Comparison of ENCODE assay signal across 12 mouse cellular contexts in the genomic region with DNA sequence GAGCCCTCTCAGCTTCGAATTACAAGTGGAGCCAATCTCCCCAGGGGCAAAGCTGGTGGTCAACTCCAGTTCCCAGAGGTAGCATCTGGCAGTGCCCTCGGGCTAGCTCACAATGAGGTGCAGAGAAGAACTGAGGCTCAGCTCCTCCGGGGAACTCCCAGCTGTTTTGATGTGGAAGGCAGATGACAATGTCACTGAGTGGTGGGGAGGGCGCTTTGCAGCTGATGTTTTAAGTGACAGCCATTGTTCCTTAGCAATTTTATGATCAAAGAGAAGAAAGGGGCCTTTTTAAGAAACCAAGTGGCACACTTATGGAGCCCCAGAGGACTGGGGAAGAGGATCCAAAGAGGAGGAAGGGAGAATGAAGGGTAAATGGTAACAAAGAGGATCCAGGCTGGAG. TPM values are rescaled to one million over a fixed set of nuclear protein-coding genes. Genes with fewer than 3 reads are reported as not detected.
A peak's percentile ranks its signal among the peaks of the same experiment; 100 is the strongest.
DNase-seq lines count a peak whose midpoint lies in the region; ATAC-seq and TF ChIP-seq lines count a peak whose summit lies in the region.
"Had no signal": no experiment of that assay in that cellular context is flagged by ENCODE, and none has a peak within 500 bp of the region (broad histone marks: within the 10 kb centered on the region; RNA-seq: fewer than 3 reads in every experiment).

No protein-coding gene starts in this region.

- ATAC-seq in forebrain, embryonic 14.5 days: no peak
- ATAC-seq in forebrain, embryonic 12.5 days (ENCODE audit: low FRiP score): no peak
- no peak for ATAC-seq in hindbrain, embryonic 12.5 days (ENCODE audit: low FRiP score)
- ATAC-seq in hindbrain, embryonic 13.5 days (ENCODE audit: low FRiP score): no peak
- no peak for ATAC-seq in midbrain, embryonic 14.5 days (ENCODE audit: low FRiP score, low TSS enrichment)
- no peak for ATAC-seq in midbrain, postnatal 0 days (ENCODE audit: low FRiP score)

- H3K9ac ChIP-seq in forebrain, embryonic 14.5 days (ENCODE audit: low read length): no peak overlapping the region
- no peak overlapping the region for H3K9ac ChIP-seq in forebrain, embryonic 12.5 days
- no peak overlapping the region for H3K9ac ChIP-seq in hindbrain, embryonic 12.5 days
- no peak overlapping the region for H3K9ac ChIP-seq in hindbrain, embryonic 13.5 days
- no peak overlapping the region for H3K9ac ChIP-seq in midbrain, embryonic 14.5 days (replicated peaks; ENCODE audit: low read length)
- H3K9ac ChIP-seq in midbrain, postnatal 0 days (replicated peaks; ENCODE audit: low read length, poor library complexity, severe bottlenecking): no peak overlapping the region
- H3K9ac ChIP-seq: embryonic facial prominence, embryonic 15.5 days; liver, embryonic 13.5 days had no signal

- peaks cover 15% of the 10 kb centered on the region for H3K4me1 ChIP-seq in forebrain, embryonic 14.5 days (ENCODE audit: control insufficient read depth, insufficient read depth, low read length)
- H3K4me1 ChIP-seq in forebrain, embryonic 12.5 days: peaks cover 34% of the 10 kb centered on the region
- H3K4me1 ChIP-seq in hindbrain, embryonic 12.5 days: peaks cover 32% of the 10 kb centered on the region
- peaks cover 55% of the 10 kb centered on the region for H3K4me1 ChIP-seq in hindbrain, embryonic 13.5 days (replicated peaks)
- H3K4me1 ChIP-seq in midbrain, embryonic 14.5 days (ENCODE audit: control insufficient read depth, insufficient read depth, low read length): peaks cover 20% of the 10 kb centered on the region
- peaks cover 27% of the 10 kb centered on the region for H3K4me1 ChIP-seq in midbrain, embryonic 10.5 days
- peaks cover 15% of the 10 kb centered on the region for H3K4me1 ChIP-seq in midbrain, postnatal 0 days (ENCODE audit: insufficient read depth, low read length)
- H3K4me1 ChIP-seq: liver, embryonic 13.5 days had no signal

- TF ChIP-seq CTCF in midbrain, postnatal 0 days (IDR thresholded peaks at IDR 0.05): no peak

- no peak overlapping the region for H3K4me3 ChIP-seq in forebrain, embryonic 14.5 days (ENCODE audit: low read depth, low read length)
- no peak overlapping the region for H3K4me3 ChIP-seq in forebrain, embryonic 12.5 days (replicated peaks)
- H3K4me3 ChIP-seq in hindbrain, embryonic 12.5 days: no peak overlapping the region
- no peak overlapping the region for H3K4me3 ChIP-seq in hindbrain, embryonic 13.5 days
- H3K4me3 ChIP-seq in midbrain, embryonic 14.5 days (replicated peaks; ENCODE audit: low read depth, low read length): no peak overlapping the region
- no peak overlapping the region for H3K4me3 ChIP-seq in midbrain, embryonic 10.5 days
- H3K4me3 ChIP-seq in midbrain, postnatal 0 days (ENCODE audit: low read depth, low read length): no peak overlapping the region
- H3K4me3 ChIP-seq: embryonic facial prominence, embryonic 15.5 days; liver, embryonic 13.5 days had no signal

- DNase-seq in forebrain, embryonic 14.5 days (ENCODE audit: low spot score): peak; percentile 44
- DNase-seq in midbrain, embryonic 14.5 days: peak; percentile 42
- no peak for DNase-seq in midbrain, embryonic 10.5 days (ENCODE audit: low spot score)
- DNase-seq in midbrain, postnatal 0 days (ENCODE audit: low spot score): no peak
- DNase-seq in thymus, postnatal 4 days: no peak
- DNase-seq: cerebellum, postnatal 36 days; liver, embryonic 13.5 days; thymus, adult 18-20 months had no signal

- no peaks in the 10 kb centered on the region for H3K36me3 ChIP-seq in forebrain, embryonic 14.5 days (ENCODE audit: control insufficient read depth, insufficient read depth, low read length)
- H3K36me3 ChIP-seq in forebrain, embryonic 12.5 days (replicated peaks): no peaks in the 10 kb centered on the region
- no peaks in the 10 kb centered on the region for H3K36me3 ChIP-seq in hindbrain, embryonic 12.5 days
- no peaks in the 10 kb centered on the region for H3K36me3 ChIP-seq in hindbrain, embryonic 13.5 days
- no peaks in the 10 kb centered on the region for H3K36me3 ChIP-seq in midbrain, embryonic 14.5 days (ENCODE audit: control insufficient read depth, insufficient read depth, low read length)
- H3K36me3 ChIP-seq in midbrain, embryonic 10.5 days: no peaks in the 10 kb centered on the region
- no peaks in the 10 kb centered on the region for H3K36me3 ChIP-seq in midbrain, postnatal 0 days (ENCODE audit: insufficient read depth, low read length)
- H3K36me3 ChIP-seq: embryonic facial prominence, embryonic 15.5 days; liver, embryonic 13.5 days had no signal

- H3K27me3 ChIP-seq in forebrain, embryonic 14.5 days (replicated peaks; ENCODE audit: control insufficient read depth, insufficient read depth, low read length): no peaks in the 10 kb centered on the region
- H3K27me3 ChIP-seq in forebrain, embryonic 12.5 days: 0 out of 2 replicates have a peak, but pooled peaks cover 7% of the 10 kb centered on the region
- H3K27me3 ChIP-seq in hindbrain, embryonic 12.5 days: peaks cover 4% of the 10 kb centered on the region; the same call in 1 of the 2 replicates
- H3K27me3 ChIP-seq in hindbrain, embryonic 13.5 days: no peaks in the 10 kb centered on the region
- H3K27me3 ChIP-seq in midbrain, embryonic 14.5 days (ENCODE audit: control insufficient read depth, insufficient read depth, low read length): no peaks in the 10 kb centered on the region
- no peaks in the 10 kb centered on the region for H3K27me3 ChIP-seq in midbrain, embryonic 10.5 days (ENCODE audit: low read depth, poor library complexity, severe bottlenecking)
- no peaks in the 10 kb centered on the region for H3K27me3 ChIP-seq in midbrain, postnatal 0 days (ENCODE audit: insufficient read depth, low read length)
- H3K27me3 ChIP-seq: embryonic facial prominence, embryonic 15.5 days; liver, embryonic 13.5 days had no signal

- H3K9me3 ChIP-seq in forebrain, embryonic 14.5 days (replicated peaks; ENCODE audit: control insufficient read depth, low read length): no peaks in the 10 kb centered on the region; the same call in 1 of the 2 replicates
- H3K9me3 ChIP-seq in forebrain, embryonic 12.5 days: peaks cover 6% of the 10 kb centered on the region; the same call in 1 of the 2 replicates
- H3K9me3 ChIP-seq in hindbrain, embryonic 12.5 days (replicated peaks): no peaks in the 10 kb centered on the region
- no peaks in the 10 kb centered on the region for H3K9me3 ChIP-seq in hindbrain, embryonic 13.5 days
- H3K9me3 ChIP-seq in midbrain, embryonic 14.5 days (ENCODE audit: control insufficient read depth, low read length): 0 out of 2 replicates have a peak, but pooled peaks cover 6% of the 10 kb centered on the region
- no peaks in the 10 kb centered on the region; the same call in 1 of the 2 replicates for H3K9me3 ChIP-seq in midbrain, embryonic 10.5 days (replicated peaks)
- H3K9me3 ChIP-seq in midbrain, postnatal 0 days (ENCODE audit: low read length): no peaks in the 10 kb centered on the region
- H3K9me3 ChIP-seq: embryonic facial prominence, embryonic 15.5 days; liver, embryonic 13.5 days had no signal

- H3K4me2 ChIP-seq in forebrain, embryonic 14.5 days (ENCODE audit: low read length): no peak overlapping the region
- H3K4me2 ChIP-seq in forebrain, embryonic 12.5 days: no peak overlapping the region
- H3K4me2 ChIP-seq in hindbrain, embryonic 12.5 days (replicated peaks): no peak overlapping the region
- H3K4me2 ChIP-seq in hindbrain, embryonic 13.5 days: no peak overlapping the region
- no peak overlapping the region for H3K4me2 ChIP-seq in midbrain, embryonic 14.5 days (ENCODE audit: low read length)
- no peak overlapping the region for H3K4me2 ChIP-seq in midbrain, postnatal 0 days (ENCODE audit: low read depth, low read length, poor library complexity, severe bottlenecking)
- H3K4me2 ChIP-seq: embryonic facial prominence, embryonic 15.5 days; liver, embryonic 13.5 days had no signal

- peak overlapping the region; percentile 55; the same call in 1 of the 2 replicates for H3K27ac ChIP-seq in forebrain, embryonic 14.5 days (ENCODE audit: low read depth, low read length)
- no peak overlapping the region for H3K27ac ChIP-seq in forebrain, embryonic 12.5 days
- 0 out of 2 replicates have a peak overlapping the region, but pooled peaks have one; percentile 17 for H3K27ac ChIP-seq in hindbrain, embryonic 12.5 days
- no peak overlapping the region for H3K27ac ChIP-seq in hindbrain, embryonic 13.5 days
- H3K27ac ChIP-seq in midbrain, embryonic 14.5 days (replicated peaks; ENCODE audit: low read depth, low read length): 0 out of 2 replicates have a peak overlapping the region, but pooled peaks have one; percentile 28
- no peak overlapping the region; the same call in 1 of the 2 replicates for H3K27ac ChIP-seq in midbrain, embryonic 10.5 days (replicated peaks)
- H3K27ac ChIP-seq in midbrain, postnatal 0 days (ENCODE audit: low read depth, low read length): 0 out of 2 replicates have a peak overlapping the region, but pooled peaks have one; percentile 8
- H3K27ac ChIP-seq: embryonic facial prominence, embryonic 15.5 days; liver, embryonic 13.5 days had no signal

- 35% methylated on average over 4 of the region's 4 CpGs for WGBS in forebrain, embryonic 14.5 days
- WGBS in forebrain, embryonic 12.5 days: 38% methylated on average over 4 of the region's 4 CpGs
- 32% methylated on average over 4 of the region's 4 CpGs for WGBS in hindbrain, embryonic 12.5 days
- 31% methylated on average over 4 of the region's 4 CpGs for WGBS in hindbrain, embryonic 13.5 days
- 34% methylated on average over 4 of the region's 4 CpGs for WGBS in midbrain, embryonic 14.5 days
- 53% methylated on average over 4 of the region's 4 CpGs for WGBS in midbrain, embryonic 10.5 days
- 41% methylated on average over 4 of the region's 4 CpGs for WGBS in midbrain, postnatal 0 days

RNA-seq across cellular contexts. Expression of a gene that starts 46.8 kb away (rescaled TPM):
- polyA plus RNA-seq in forebrain, embryonic 14.5 days (2014; fragmentation: Nextera tagmentation; extraction: Ambion mirVana): 27.8 and 32.5 TPM in 2 replicates
- polyA plus RNA-seq in forebrain, embryonic 12.5 days (2016; fragmentation: Nextera tagmentation; extraction: Ambion mirVana): 26.7 and 28.7 TPM in 2 replicates
- polyA plus RNA-seq in hindbrain, embryonic 12.5 days (2016; fragmentation: Nextera tagmentation; extraction: Ambion mirVana): 28.1 and 30.2 TPM in 2 replicates
- 45.4 and 51.9 TPM in 2 replicates for polyA plus RNA-seq in hindbrain, embryonic 13.5 days (2015; fragmentation: Nextera tagmentation; extraction: Ambion mirVana)
- polyA plus RNA-seq in midbrain, embryonic 14.5 days (2014; fragmentation: Nextera tagmentation; extraction: Ambion mirVana): 93.9 and 96.1 TPM in 2 replicates
- polyA plus RNA-seq in midbrain, embryonic 10.5 days (2016; fragmentation: Nextera tagmentation; extraction: Ambion mirVana): 9.5 and 14.7 TPM in 2 replicates
- total RNA-seq in midbrain, postnatal 0 days (2014; rRNA removed): 85.9 and 99.8 TPM in 2 replicates
- 67.7 and 69.4 TPM in 2 replicates for polyA plus RNA-seq in midbrain, postnatal 0 days (2015; fragmentation: Nextera tagmentation; extraction: Ambion mirVana)

Comparison
In these comparisons a context has a peak if more than half of its experiments do, and no peak if none do; other contexts are left out.
1. DNase-seq: peak in forebrain, embryonic 14.5 days (single experiment) and midbrain, embryonic 14.5 days (single experiment); none in midbrain, embryonic 10.5 days (single experiment), midbrain, postnatal 0 days (single experiment) and thymus, postnatal 4 days (single experiment).
2. H3K27ac ChIP-seq: peak in forebrain, embryonic 14.5 days (single experiment), hindbrain, embryonic 12.5 days (single experiment), midbrain, embryonic 14.5 days (single experiment) and midbrain, postnatal 0 days (single experiment); none in forebrain, embryonic 12.5 days (single experiment), hindbrain, embryonic 13.5 days (single experiment) and midbrain, embryonic 10.5 days (single experiment).